Mouse (Mus musculus) kidney, adult 8-10 months (tissue): ENCODE results near the gene 1700029H14Rik.

ENCODE experiments used
- DNase-seq, 2 experiments: peaks; one replicate each; pipeline ENCODE4 v3.0.0; 2022

The 1700029H14Rik gene

GRCm38 (mm10) chr8:13562118-13562517 is at the start of gene 1700029H14Rik:
TSS of gene 1700029H14Rik (minus strand) at chr8:13562461.
- DNase-seq, result no peak

GRCm38 (mm10) chr8:13611702-13612101 is 49.4 kb upstream of the 1700029H14Rik start:
- no peak for DNase-seq

GRCm38 (mm10) chr8:13609971-13610370 is 47.7 kb upstream of the 1700029H14Rik start:
- no peak for DNase-seq

GRCm38 (mm10) chr8:13608946-13609345 is 46.7 kb upstream of the 1700029H14Rik start:
- no peak for DNase-seq

- no peak for DNase-seq
Measured at GRCm38 (mm10) chr8:13605920-13606480, 43.7 kb upstream of the 1700029H14Rik start.

GRCm38 (mm10) chr8:13602621-13603020 is 40.4 kb upstream of the 1700029H14Rik start:
- no peak for DNase-seq

GRCm38 (mm10) chr8:13601166-13601565 is 38.9 kb upstream of the 1700029H14Rik start:
- DNase-seq, result no peak

GRCm38 (mm10) chr8:13600716-13601115 is 38.5 kb upstream of the 1700029H14Rik start:
- DNase-seq, result no peak

- DNase-seq, result peak; percentile 19 to 39
Measured at GRCm38 (mm10) chr8:13600204-13600603, 37.9 kb upstream of the 1700029H14Rik start.

GRCm38 (mm10) chr8:13597777-13598176 is 35.5 kb upstream of the 1700029H14Rik start:
- no peak for DNase-seq

- DNase-seq, result no peak
Measured at GRCm38 (mm10) chr8:13595861-13596260, 33.6 kb upstream of the 1700029H14Rik start.

- peak; percentile 15 to 22 for DNase-seq
Measured at GRCm38 (mm10) chr8:13594884-13595323, 32.6 kb upstream of the 1700029H14Rik start.

- no peak for DNase-seq
Measured at GRCm38 (mm10) chr8:13593340-13593739, 31.1 kb upstream of the 1700029H14Rik start.

- DNase-seq, result no peak
Measured at GRCm38 (mm10) chr8:13591246-13591645, 29.0 kb upstream of the 1700029H14Rik start.

GRCm38 (mm10) chr8:13589071-13589470 is 26.8 kb upstream of the 1700029H14Rik start:
- no peak for DNase-seq

GRCm38 (mm10) chr8:13584652-13585051 is 22.4 kb upstream of the 1700029H14Rik start:
- no peak for DNase-seq

GRCm38 (mm10) chr8:13577869-13578268 is 15.6 kb upstream of the 1700029H14Rik start:
- DNase-seq, result peak; percentile 23 to 35

GRCm38 (mm10) chr8:13571999-13572398 is 9.7 kb upstream of the 1700029H14Rik start:
- no peak for DNase-seq

GRCm38 (mm10) chr8:13557526-13557925 is 4.7 kb downstream of the 1700029H14Rik start:
- DNase-seq, result no peak

GRCm38 (mm10) chr8:13551574-13551830 is 10.8 kb downstream of the 1700029H14Rik start:
- DNase-seq, result no peak

- peak; percentile 91 to 92 for DNase-seq
Measured at GRCm38 (mm10) chr8:13550718-13551573, 11.3 kb downstream of the 1700029H14Rik start.

GRCm38 (mm10) chr8:13548831-13549230 is 13.4 kb downstream of the 1700029H14Rik start:
- DNase-seq, result peak; percentile 48 to 59

GRCm38 (mm10) chr8:13548235-13548634 is 14.0 kb downstream of the 1700029H14Rik start:
- DNase-seq, result peak in 1 of 2 experiments; percentile 56

- no peak for DNase-seq
Measured at GRCm38 (mm10) chr8:13546421-13546820, 15.8 kb downstream of the 1700029H14Rik start.
